Mouse (Mus musculus) intestine, embryonic 16.5 days (tissue): ENCODE measurements around the gene Taok1. TPM values are rescaled to one million over a fixed set of nuclear protein-coding genes. Genes with fewer than 3 reads are reported as not detected.

ENCODE experiments used
- ATAC-seq: fragments of 200-750 bp; cut with Nextera tagmentation; 2 replicates; pipeline ENCODE4 v1.8.0; 2017; ENCODE audit warnings: moderate TSS enrichment, moderate library complexity
- H3K27ac ChIP-seq: fragments of 300-500 bp; sonication (generic); 2 replicates; pipeline ENCODE4 v1.5.1; 2014; ENCODE audit warnings: mild to moderate bottlenecking, low read length
- H3K27me3 ChIP-seq: fragments of 300-500 bp; sonication (generic); replicated peaks from 2 replicates; pipeline ENCODE4 v1.6.1; 2014; ENCODE audit warnings: low read length, control low read depth, mixed read lengths; ENCODE audit not compliant: control insufficient read depth, insufficient read depth
- H3K36me3 ChIP-seq: fragments of 300-500 bp; sonication (generic); 2 replicates; pipeline ENCODE4 v1.6.1; 2014; ENCODE audit warnings: low read length, control low read depth; ENCODE audit not compliant: control insufficient read depth, insufficient read depth
- H3K4me1 ChIP-seq: fragments of 300-500 bp; sonication (generic); 2 replicates; pipeline ENCODE4 v1.6.1; 2014; ENCODE audit warnings: low read length, control low read depth, mixed read lengths; ENCODE audit not compliant: control insufficient read depth, insufficient read depth
- H3K4me2 ChIP-seq: fragments of 300-500 bp; sonication (generic); 2 replicates; pipeline ENCODE4 v1.6.1; 2014; ENCODE audit warnings: low read depth, low read length, control low read depth
- H3K4me3 ChIP-seq: fragments of 300-500 bp; sonication (generic); 2 replicates; pipeline ENCODE4 v1.5.1; 2014; ENCODE audit warnings: mild to moderate bottlenecking, low read length
- H3K9ac ChIP-seq: fragments of 300-500 bp; sonication (generic); 2 replicates; pipeline ENCODE4 v1.6.1; 2014; ENCODE audit warnings: low read depth, low read length
- H3K9me3 ChIP-seq: fragments of 300-500 bp; sonication (generic); 2 replicates; pipeline ENCODE4 v1.6.1; 2016; ENCODE audit warnings: low read length, control low read depth; ENCODE audit not compliant: control insufficient read depth
- WGBS: fragments of 180-500 bp; shearing (Covaris S2); extraction: QIAGEN DNeasy Blood & Tissue Kit; methylation state at CpG from one replicate; pipeline ENCODE4 v1.1.7; 2014; 5-methylcytosine and 5-hydroxymethylcytosine counted together
- polyA plus RNA-seq: library from polyadenylated mRNA; unstranded; fragments of >200 nt; fragmentation: Nextera tagmentation; extraction: Ambion mirVana; gene quantifications from 2 replicates; pipeline ENCODE4 v1.2.1, GENCODE M21; 2015

The Taok1 gene
- polyA plus RNA-seq, 1 experiment from 2014 or later: 9.2 TPM

DNA sequence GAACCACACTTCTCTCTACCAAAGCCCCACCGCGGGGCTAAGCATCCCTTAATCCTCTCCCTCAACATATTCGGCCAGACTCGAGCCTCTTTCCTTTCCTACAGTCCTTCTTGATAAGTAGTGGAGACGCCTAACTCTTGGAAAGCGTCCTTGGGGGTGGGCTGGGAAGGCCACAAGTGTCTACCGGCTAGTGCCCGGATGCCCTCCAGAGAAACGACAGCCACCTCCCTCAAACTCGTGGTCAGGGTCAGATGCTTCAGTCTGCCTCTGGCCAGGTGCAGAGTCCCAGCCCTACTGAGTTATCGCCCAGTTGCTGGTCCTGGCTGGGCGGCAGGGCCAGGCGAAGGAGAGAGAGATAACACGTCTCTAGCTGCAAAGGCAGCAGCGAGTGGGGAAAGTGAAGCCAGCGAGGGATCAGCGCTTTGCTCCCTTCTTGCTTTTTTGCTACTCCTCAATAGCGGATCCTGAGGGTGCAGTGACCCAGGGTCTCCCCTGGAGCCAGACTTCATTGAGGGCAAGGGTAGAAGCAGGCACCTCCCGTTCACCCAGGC lies 93.3 kb downstream of the Taok1 start:
- Histone ChIP-seq H3K4me2 (peak overlapping the region; percentile 98), H3K4me3 (peak overlapping the region; percentile 58), H3K4me1 (peaks cover 28% of the 10 kb centered on the region), H3K27me3 (peaks cover 6% of the 10 kb centered on the region; the same call in 1 of the 2 replicates), H3K9ac (peak overlapping the region; percentile 67), H3K27ac (peak overlapping the region; percentile 44; the same call in 1 of the 2 replicates), H3K9me3 (no peaks in the 10 kb centered on the region), H3K36me3 (no peaks in the 10 kb centered on the region)
- ATAC-seq: peak; percentile 4; the same call in 1 of the 2 replicates
- 18% methylated on average over 19 of the region's 19 CpGs for WGBS

DNA sequence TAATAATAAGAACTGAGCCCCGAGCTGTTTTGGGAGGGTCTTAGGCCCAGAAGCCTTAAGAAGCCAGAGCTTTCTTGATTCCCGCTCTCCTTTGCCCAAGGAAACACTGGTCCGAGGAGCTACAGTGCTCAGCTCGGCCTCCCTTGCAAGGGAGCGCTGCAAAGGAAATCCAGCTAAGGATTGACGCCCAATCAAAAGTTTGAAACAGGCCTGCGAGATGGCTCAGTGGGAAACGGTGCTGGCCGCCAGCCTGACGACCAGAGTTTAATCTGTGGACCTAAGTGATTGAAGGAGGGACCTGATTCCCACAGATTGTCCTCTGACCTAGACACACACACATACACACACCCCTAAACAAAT lies 93.8 kb downstream of the Taok1 start:
- Histone ChIP-seq H3K27ac (peak overlapping the region; percentile 46; the same call in 1 of the 2 replicates), H3K27me3 (peaks cover 6% of the 10 kb centered on the region; the same call in 1 of the 2 replicates), H3K4me3 (peak overlapping the region; percentile 54), H3K9me3 (no peaks in the 10 kb centered on the region), H3K4me1 (peaks cover 28% of the 10 kb centered on the region), H3K9ac (peak overlapping the region; percentile 67), H3K36me3 (no peaks in the 10 kb centered on the region), H3K4me2 (peak overlapping the region; percentile 98)
- ATAC-seq: no peak
- WGBS: 12% methylated on average over 10 of the region's 10 CpGs

DNA sequence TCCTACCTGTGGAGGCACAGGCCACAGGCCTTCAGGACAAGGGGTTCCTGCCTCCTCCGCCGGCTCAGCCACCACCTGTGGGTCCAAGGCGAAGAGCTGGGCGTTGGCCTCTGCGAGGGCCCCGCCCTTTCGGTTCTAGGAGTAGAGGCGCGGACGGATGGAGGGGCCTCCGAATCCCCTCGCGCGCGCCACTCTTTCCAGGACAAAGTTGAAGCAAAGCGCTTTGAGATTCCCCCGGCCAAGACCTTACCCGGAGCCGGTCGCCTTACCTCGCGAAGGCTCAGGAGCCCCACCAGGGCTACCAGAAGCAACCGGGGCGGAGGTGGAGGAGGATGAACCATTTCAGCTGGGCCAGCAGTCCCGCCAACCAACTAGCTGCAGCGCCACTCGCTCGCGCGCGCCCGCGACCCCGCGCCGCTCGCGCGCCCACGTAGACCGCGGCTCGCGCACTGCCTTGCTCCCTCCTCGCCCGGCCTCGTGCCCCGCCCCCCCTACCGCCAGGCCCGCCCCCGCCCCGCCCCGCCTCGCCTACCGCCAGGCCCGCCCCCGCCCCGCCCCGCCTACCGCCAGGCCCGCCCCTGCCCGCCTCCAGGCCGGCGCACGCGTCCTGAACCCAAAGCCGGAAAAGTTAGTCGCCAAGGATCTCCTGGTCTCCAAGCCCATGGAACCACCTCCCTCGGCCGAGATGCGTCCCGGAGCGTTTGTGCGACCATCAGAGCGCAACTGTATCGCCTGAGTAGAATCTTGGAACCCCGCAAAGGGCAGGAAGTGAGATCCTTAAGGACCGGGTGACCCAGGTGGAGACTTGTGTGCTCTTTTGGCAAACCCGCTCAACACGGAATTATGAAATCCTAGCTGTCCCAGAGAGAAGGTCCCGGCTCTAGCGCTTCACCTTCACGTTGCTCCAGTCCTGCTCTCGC lies 94.5 kb downstream of the Taok1 start:
- peak overlapping the region; percentile 69 for H3K4me3 ChIP-seq
- H3K27me3 ChIP-seq: peaks cover 6% of the 10 kb centered on the region; the same call in 1 of the 2 replicates
- H3K9ac ChIP-seq: peak overlapping the region; percentile 79
- H3K36me3 ChIP-seq: no peaks in the 10 kb centered on the region
- H3K4me2 ChIP-seq: peak overlapping the region; percentile 98
- H3K9me3 ChIP-seq: no peaks in the 10 kb centered on the region
- H3K4me1 ChIP-seq: peaks cover 34% of the 10 kb centered on the region
- ATAC-seq: peak; percentile 76
- under 1% methylated on average over 65 of the region's 84 CpGs for WGBS
- H3K27ac ChIP-seq: peak overlapping the region; percentile 85

DNA sequence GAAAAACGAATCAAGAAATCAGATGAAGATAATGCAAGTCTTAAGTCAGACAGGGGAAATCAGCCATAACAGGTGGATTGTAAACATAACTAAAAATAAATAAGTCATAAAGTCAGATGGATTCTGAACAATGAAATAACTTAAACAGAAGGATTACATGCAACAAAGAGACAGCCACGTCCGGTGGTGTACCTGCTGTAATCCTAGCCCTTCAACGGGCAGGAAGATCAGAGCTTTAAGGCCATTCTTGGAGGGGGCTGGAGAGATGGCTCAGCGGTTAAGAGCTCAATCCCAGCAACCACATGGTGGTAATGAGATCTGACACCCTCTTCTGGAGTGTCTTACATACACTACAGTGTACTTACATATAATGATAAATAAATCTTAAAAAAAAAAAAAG lies 96.3 kb downstream of the Taok1 start:
- ATAC-seq: no peak
- Histone ChIP-seq H3K9ac (no peak overlapping the region), H3K4me1 (peaks cover 42% of the 10 kb centered on the region), H3K4me3 (no peak overlapping the region), H3K4me2 (no peak overlapping the region), H3K36me3 (peaks cover 12% of the 10 kb centered on the region; the same call in 1 of the 2 replicates), H3K27me3 (peaks cover 6% of the 10 kb centered on the region; the same call in 1 of the 2 replicates), H3K27ac (no peak overlapping the region), H3K9me3 (no peaks in the 10 kb centered on the region)
- 69% methylated on average over 5 of the region's 5 CpGs for WGBS

DNA sequence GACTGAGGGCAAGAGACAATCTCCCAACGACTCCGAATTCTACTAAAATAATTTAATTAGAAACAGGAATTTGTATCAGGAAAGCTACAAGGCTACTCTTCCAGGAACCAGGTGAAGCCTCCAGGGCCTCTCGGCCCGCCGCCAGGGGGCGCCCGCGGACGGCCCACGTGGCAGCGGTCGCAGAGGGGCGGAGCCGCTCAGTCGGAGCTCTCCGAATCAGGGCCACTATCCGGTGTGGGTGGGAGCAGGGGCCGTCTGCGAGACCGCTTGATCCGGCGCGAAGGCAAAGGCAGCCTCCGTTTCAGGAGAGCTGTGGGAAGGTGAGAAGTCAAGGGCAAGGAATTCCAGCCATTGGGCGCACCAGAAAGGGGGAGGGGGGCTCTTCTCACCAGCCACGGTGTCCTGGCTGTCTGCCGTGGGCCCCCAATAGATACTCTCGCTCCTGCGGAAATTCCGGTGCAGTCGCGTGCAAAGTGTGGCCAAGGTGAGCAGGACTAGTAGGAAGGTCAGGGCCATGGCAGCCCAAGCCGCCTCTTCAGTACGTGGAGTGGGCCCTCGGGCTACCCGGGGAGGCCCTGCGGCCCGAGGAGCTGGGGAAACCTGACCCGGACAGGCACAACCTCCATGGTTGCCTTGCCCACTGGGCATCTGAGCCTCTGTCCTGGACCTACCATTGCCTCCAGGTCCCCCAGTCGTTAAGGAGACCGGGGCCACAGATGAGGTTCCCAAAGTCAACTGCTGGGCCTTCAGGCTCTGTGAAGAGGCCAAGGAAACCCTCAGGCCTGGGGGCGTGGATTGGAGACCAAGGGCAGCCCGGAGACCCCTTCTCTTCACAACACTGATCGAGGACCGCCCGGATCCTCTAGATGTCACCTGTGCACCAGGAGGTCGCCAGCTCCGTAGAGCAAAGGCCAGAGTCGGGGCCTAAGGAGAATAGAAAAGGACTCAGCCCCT lies 99.3 kb downstream of the Taok1 start:
- peak overlapping the region; percentile 69 for H3K9ac ChIP-seq
- H3K36me3 ChIP-seq: peaks cover 31% of the 10 kb centered on the region
- 21% methylated on average over 49 of the region's 49 CpGs for WGBS
- no peaks in the 10 kb centered on the region for H3K27me3 ChIP-seq
- no peaks in the 10 kb centered on the region for H3K9me3 ChIP-seq
- H3K4me1 ChIP-seq: peaks cover 36% of the 10 kb centered on the region
- peak overlapping the region; percentile 72 for H3K4me2 ChIP-seq
- ATAC-seq: peak; percentile 27
- peak overlapping the region; percentile 61 for H3K27ac ChIP-seq
- peak overlapping the region; percentile 34 for H3K4me3 ChIP-seq

DNA sequence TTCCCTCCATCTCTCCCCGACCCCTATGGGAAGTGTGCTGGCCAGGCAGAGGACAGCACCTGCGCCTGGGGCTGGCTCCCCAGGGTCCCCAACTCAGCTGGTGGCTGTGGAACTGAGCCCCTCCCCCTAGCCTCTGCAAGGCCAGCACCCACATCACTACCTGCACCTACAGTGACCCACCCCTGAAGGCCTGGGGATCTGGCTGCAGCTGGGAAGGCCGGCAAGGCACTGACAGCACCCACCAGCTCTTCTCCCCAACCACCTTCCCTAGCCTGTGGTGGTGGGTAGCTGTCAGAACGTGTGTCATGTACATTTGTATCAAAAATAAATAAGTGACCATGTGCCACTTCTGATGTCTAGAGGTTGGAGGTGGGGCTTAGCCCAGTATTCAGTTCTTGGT lies 100.2 kb downstream of the Taok1 start:
- no peak for ATAC-seq
- Histone ChIP-seq H3K27ac (peak overlapping the region; percentile 31; the same call in 1 of the 2 replicates), H3K9me3 (no peaks in the 10 kb centered on the region), H3K4me2 (no peak overlapping the region), H3K36me3 (peaks cover 36% of the 10 kb centered on the region), H3K4me3 (no peak overlapping the region), H3K27me3 (no peaks in the 10 kb centered on the region), H3K4me1 (peaks cover 41% of the 10 kb centered on the region), H3K9ac (0 out of 2 replicates have a peak overlapping the region, but pooled peaks have one; percentile 33)
- 72% methylated on average over 4 of the region's 4 CpGs for WGBS

DNA sequence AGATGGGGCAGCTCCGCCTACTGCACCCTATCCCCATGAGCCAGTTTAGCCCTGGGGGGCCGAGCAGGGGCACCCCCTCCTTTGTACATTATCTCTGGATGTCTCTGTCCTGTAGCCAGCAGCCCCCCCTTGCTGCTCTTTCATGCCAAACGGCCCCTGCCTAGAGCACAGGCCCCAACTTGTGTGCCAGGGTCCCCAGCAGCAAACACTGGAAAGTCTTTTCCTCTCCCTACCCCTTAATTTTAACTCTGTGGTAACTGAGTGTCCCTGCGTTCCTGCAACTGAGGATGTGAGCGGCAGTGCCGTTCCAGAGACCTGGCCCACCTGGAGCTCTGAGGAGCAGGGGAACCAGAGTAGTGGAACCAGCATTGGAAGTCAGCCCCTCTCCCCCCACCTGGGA lies 100.7 kb downstream of the Taok1 start:
- no peak for ATAC-seq

DNA sequence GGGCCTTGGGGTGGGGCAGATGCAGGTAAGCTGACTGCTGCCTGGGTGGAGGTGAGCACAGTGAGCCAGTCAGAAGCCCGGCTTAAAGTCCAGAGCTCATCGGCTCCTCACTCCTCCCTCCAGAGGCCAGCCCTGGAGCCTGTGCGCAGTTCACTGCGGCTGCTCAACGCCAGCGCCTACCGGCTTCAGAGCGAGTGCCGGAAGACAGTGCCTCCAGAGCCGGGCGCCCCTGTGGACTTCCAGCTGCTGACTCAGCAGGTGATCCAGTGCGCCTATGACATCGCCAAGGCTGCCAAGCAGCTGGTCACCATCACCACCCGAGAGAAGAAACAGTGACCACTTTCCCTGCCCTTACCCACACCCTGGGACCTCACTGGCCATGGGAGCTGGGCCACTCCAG lies 101.3 kb downstream of the Taok1 start:
- Histone ChIP-seq H3K9me3 (no peaks in the 10 kb centered on the region), H3K27me3 (no peaks in the 10 kb centered on the region), H3K4me1 (peaks cover 38% of the 10 kb centered on the region), H3K9ac (peak overlapping the region; percentile 39), H3K4me2 (no peak overlapping the region), H3K27ac (peak overlapping the region; percentile 94), H3K36me3 (peaks cover 36% of the 10 kb centered on the region), H3K4me3 (no peak overlapping the region)
- peak; percentile 88 for ATAC-seq
- WGBS: 73% methylated on average over 14 of the region's 14 CpGs

More for the DNA sequence above, 100.7 kb downstream of the Taok1 start:
- Histone ChIP-seq H3K27me3 (no peaks in the 10 kb centered on the region), H3K9me3 (no peaks in the 10 kb centered on the region), H3K36me3 (peaks cover 36% of the 10 kb centered on the region), H3K4me3 (no peak overlapping the region), H3K4me1 (peaks cover 38% of the 10 kb centered on the region), H3K27ac (peak overlapping the region; percentile 77), H3K9ac (peak overlapping the region; percentile 39), H3K4me2 (no peak overlapping the region)
- 72% methylated on average over 6 of the region's 6 CpGs for WGBS
